Mouse (Mus musculus) liver, embryonic 16.5 days (tissue): ENCODE measurements around the gene 1700030K09Rik. TPM values are rescaled to one million over a fixed set of nuclear protein-coding genes. Genes with fewer than 3 reads are reported as not detected.

ENCODE experiments used
- ATAC-seq: fragments of 200-750 bp; cut with Nextera tagmentation; 2 replicates; pipeline ENCODE4 v1.8.0; 2017; ENCODE audit warnings: low read depth, mild to moderate bottlenecking, moderate number of reproducible peaks, moderate library complexity
- H3K27ac ChIP-seq: fragments of 300-500 bp; sonication (generic); 2 replicates; pipeline ENCODE4 v1.5.1; 2014; ENCODE audit warnings: mild to moderate bottlenecking, low read length
- H3K27me3 ChIP-seq: fragments of 300-500 bp; sonication (generic); 2 replicates; pipeline ENCODE4 v1.6.1; 2014; ENCODE audit warnings: low read depth, low read length, mixed read lengths; ENCODE audit not compliant: control insufficient read depth, insufficient read depth
- H3K36me3 ChIP-seq: fragments of 300-500 bp; sonication (generic); 2 replicates; pipeline ENCODE4 v1.6.1; 2014; ENCODE audit warnings: mild to moderate bottlenecking; ENCODE audit not compliant: control insufficient read depth, insufficient read depth
- H3K4me1 ChIP-seq: fragments of 300-500 bp; sonication (generic); 2 replicates; pipeline ENCODE4 v1.6.1; 2014; ENCODE audit warnings: low read depth, low read length, mixed read lengths; ENCODE audit not compliant: control insufficient read depth
- H3K4me2 ChIP-seq: fragments of 300-500 bp; sonication (generic); 2 replicates; pipeline ENCODE4 v1.6.1; 2014; ENCODE audit warnings: low read depth, low read length, mixed read lengths
- H3K4me3 ChIP-seq: fragments of 300-500 bp; sonication (generic); 2 replicates; pipeline ENCODE4 v1.5.1; 2014; ENCODE audit warnings: low read depth, mild to moderate bottlenecking, low read length
- H3K9ac ChIP-seq: fragments of 300-500 bp; sonication (generic); 2 replicates; pipeline ENCODE4 v1.6.1; 2014; ENCODE audit warnings: low read depth, low read length
- H3K9me3 ChIP-seq: fragments of 300-500 bp; sonication (generic); replicated peaks from 2 replicates; pipeline ENCODE4 v1.6.1; 2016; ENCODE audit warnings: low read length; ENCODE audit not compliant: control insufficient read depth
- WGBS: fragments of 180-500 bp; shearing (Covaris S2); extraction: QIAGEN DNeasy Blood & Tissue Kit; methylation state at CpG from one replicate; pipeline ENCODE4 v1.1.7; 2014; ENCODE audit not compliant: insufficient replicate concordance; 5-methylcytosine and 5-hydroxymethylcytosine counted together
- polyA plus RNA-seq: library from polyadenylated mRNA; unstranded; fragments of >200 nt; fragmentation: Nextera tagmentation; extraction: Ambion mirVana; gene quantifications from 2 replicates; pipeline ENCODE4 v1.2.1, GENCODE M21; 2015

1700030K09Rik gene
- polyA plus RNA-seq, 1 experiment from 2014 or later = 3.4 TPM

- Histone ChIP-seq H3K4me2 (no peak overlapping the region), H3K27me3 (no peaks in the 10 kb centered on the region), H3K4me3 (no peak overlapping the region), H3K4me1 (0 out of 2 replicates have a peak, but pooled peaks cover 4% of the 10 kb centered on the region), H3K9me3 (peaks cover 2% of the 10 kb centered on the region; the same call in 1 of the 2 replicates), H3K9ac (no peak overlapping the region), H3K27ac (no peak overlapping the region), H3K36me3 (peaks cover 4% of the 10 kb centered on the region)
- WGBS = 89% methylated on average over 2 of the region's 2 CpGs
- no peak for ATAC-seq
Measured at GRCm38 (mm10) chr8:72453904-72454303, 10.2 kb downstream of the 1700030K09Rik start.

- no peak overlapping the region for H3K9ac ChIP-seq
- no peaks in the 10 kb centered on the region for H3K27me3 ChIP-seq
- H3K9me3 ChIP-seq = peaks cover 2% of the 10 kb centered on the region; the same call in 1 of the 2 replicates
- 0 out of 2 replicates have a peak, but pooled peaks cover 4% of the 10 kb centered on the region for H3K4me1 ChIP-seq
- no peak overlapping the region for H3K27ac ChIP-seq
- H3K4me3 ChIP-seq = no peak overlapping the region
- 75% methylated on average over 4 of the region's 4 CpGs for WGBS
- no peak for ATAC-seq
- H3K36me3 ChIP-seq = peaks cover 10% of the 10 kb centered on the region
- no peak overlapping the region for H3K4me2 ChIP-seq
Measured at GRCm38 (mm10) chr8:72455317-72455716, 11.6 kb downstream of the 1700030K09Rik start.

GRCm38 (mm10) chr8:72457806-72458205 is 14.1 kb downstream of the 1700030K09Rik start:
- Histone ChIP-seq H3K4me2 (no peak overlapping the region), H3K4me3 (no peak overlapping the region), H3K9ac (no peak overlapping the region), H3K4me1 (no peaks in the 10 kb centered on the region), H3K27ac (no peak overlapping the region), H3K9me3 (peaks cover 2% of the 10 kb centered on the region; the same call in 1 of the 2 replicates), H3K27me3 (no peaks in the 10 kb centered on the region), H3K36me3 (peaks cover 34% of the 10 kb centered on the region)
- no peak for ATAC-seq
- WGBS = 87% methylated on average over 3 of the region's 3 CpGs

- H3K27me3 ChIP-seq = no peaks in the 10 kb centered on the region
- H3K9ac ChIP-seq = no peak overlapping the region
- no peak overlapping the region for H3K4me3 ChIP-seq
- no peaks in the 10 kb centered on the region for H3K4me1 ChIP-seq
- 78% methylated on average over 6 of the region's 6 CpGs for WGBS
- H3K4me2 ChIP-seq = no peak overlapping the region
- no peak for ATAC-seq
- peaks cover 2% of the 10 kb centered on the region; the same call in 1 of the 2 replicates for H3K9me3 ChIP-seq
- peaks cover 41% of the 10 kb centered on the region for H3K36me3 ChIP-seq
- H3K27ac ChIP-seq = no peak overlapping the region
Measured at GRCm38 (mm10) chr8:72458457-72458856, 14.8 kb downstream of the 1700030K09Rik start.

- H3K4me2 ChIP-seq = no peak overlapping the region
- no peaks in the 10 kb centered on the region for H3K4me1 ChIP-seq
- H3K27ac ChIP-seq = no peak overlapping the region
- no peak overlapping the region for H3K4me3 ChIP-seq
- WGBS = 76% methylated on average over 4 of the region's 4 CpGs
- peaks cover 49% of the 10 kb centered on the region for H3K36me3 ChIP-seq
- H3K9me3 ChIP-seq = no peaks in the 10 kb centered on the region
- no peak overlapping the region for H3K9ac ChIP-seq
- no peak for ATAC-seq
- no peaks in the 10 kb centered on the region for H3K27me3 ChIP-seq
Measured at GRCm38 (mm10) chr8:72459881-72460533, 16.3 kb downstream of the 1700030K09Rik start.

- H3K36me3 ChIP-seq = peaks cover 88% of the 10 kb centered on the region
- no peak overlapping the region for H3K4me3 ChIP-seq
- H3K9ac ChIP-seq = no peak overlapping the region
- H3K4me2 ChIP-seq = no peak overlapping the region
- no peak for ATAC-seq
- H3K27ac ChIP-seq = no peak overlapping the region
- no peaks in the 10 kb centered on the region for H3K4me1 ChIP-seq
- WGBS = 79% methylated on average over 10 of the region's 10 CpGs
- H3K9me3 ChIP-seq = no peaks in the 10 kb centered on the region
- no peaks in the 10 kb centered on the region for H3K27me3 ChIP-seq
Measured at GRCm38 (mm10) chr8:72464211-72464610, 20.5 kb downstream of the 1700030K09Rik start.

- no peak overlapping the region for H3K4me2 ChIP-seq
- no peak overlapping the region for H3K4me3 ChIP-seq
- H3K4me1 ChIP-seq = peaks cover 9% of the 10 kb centered on the region
- no peak overlapping the region for H3K9ac ChIP-seq
- no peaks in the 10 kb centered on the region for H3K27me3 ChIP-seq
- WGBS = 65% methylated on average over 2 of the region's 2 CpGs
- H3K27ac ChIP-seq = no peak overlapping the region
- H3K36me3 ChIP-seq = peaks cover 70% of the 10 kb centered on the region
- ATAC-seq = peak; percentile 38
- no peaks in the 10 kb centered on the region for H3K9me3 ChIP-seq
Measured at GRCm38 (mm10) chr8:72469243-72469642, 25.6 kb downstream of the 1700030K09Rik start.

- WGBS = 87% methylated on average over 8 of the region's 8 CpGs
- no peak overlapping the region for H3K9ac ChIP-seq
- H3K4me2 ChIP-seq = no peak overlapping the region
- no peak overlapping the region for H3K27ac ChIP-seq
- no peak overlapping the region for H3K4me3 ChIP-seq
- H3K27me3 ChIP-seq = no peaks in the 10 kb centered on the region
- no peak for ATAC-seq
- H3K9me3 ChIP-seq = no peaks in the 10 kb centered on the region
- peaks cover 11% of the 10 kb centered on the region for H3K4me1 ChIP-seq
- peaks cover 66% of the 10 kb centered on the region for H3K36me3 ChIP-seq
Measured at GRCm38 (mm10) chr8:72469984-72470383, 26.3 kb downstream of the 1700030K09Rik start.

GRCm38 (mm10) chr8:72470684-72471083 is 27.0 kb downstream of the 1700030K09Rik start:
- H3K4me3 ChIP-seq = no peak overlapping the region
- H3K4me1 ChIP-seq = peaks cover 14% of the 10 kb centered on the region
- H3K36me3 ChIP-seq = peaks cover 59% of the 10 kb centered on the region
- WGBS = 89% methylated on average over 6 of the region's 7 CpGs
- no peaks in the 10 kb centered on the region for H3K9me3 ChIP-seq
- no peak overlapping the region for H3K4me2 ChIP-seq
- ATAC-seq = no peak
- no peak overlapping the region for H3K9ac ChIP-seq
- H3K27me3 ChIP-seq = no peaks in the 10 kb centered on the region
- no peak overlapping the region for H3K27ac ChIP-seq
